Mouse (Mus musculus) v-Abl transformed pro-B cells (cell line): ENCODE measurements around the gene Gm4353.

Experiments
- in situ Hi-C, 2 experiments: fragments of 400-800 bp; cut with MboI; formaldehyde crosslinking; loops; one replicate each; pipeline ENCODE4 v1.15.1; 2025; ENCODE audit not compliant: unreplicated experiment in 2 of 2

Gene Gm4353

GRCm38 (mm10) chr7:116092710-116093465 lies 8.5 kb upstream of the Gm4353 start:
- in situ Hi-C loops = loop anchor here in 1 of 2 experiments (10.0 kb wide), 1 partner anchor 558 kb away; no protein-coding TSS in a partner anchor

- in situ Hi-C loops = no loop called here
These were observed 23.7 kb downstream of the Gm4353 start for GRCm38 (mm10) chr7:116060739-116061138.

GRCm38 (mm10) chr7:116040470-116041019 lies 43.9 kb downstream of the Gm4353 start:
- in situ Hi-C loops = loop anchor here in 1 of 2 experiments (10.0 to 25.0 kb wide), 2 partner anchors 1128 to 1306 kb away; no protein-coding TSS in a partner anchor

GRCm38 (mm10) chr7:116039538-116040466 lies 44.6 kb downstream of the Gm4353 start:
- in situ Hi-C loops = loop anchor here (5.0 to 25.0 kb wide), 4 partner anchors 545 to 1305 kb away; no protein-coding TSS in a partner anchor

GRCm38 (mm10) chr7:116039196-116039537 lies 45.3 kb downstream of the Gm4353 start, which contains the start of gene 1110004F10Rik:
1110004F10Rik (plus strand) TSS chr7:116039397.
- in situ Hi-C loops = loop anchor here (5.0 to 25.0 kb wide), 3 partner anchors 544 to 1127 kb away; no protein-coding TSS in a partner anchor

GRCm38 (mm10) chr7:116038511-116038910 lies 45.9 kb downstream of the Gm4353 start, which contains the start of gene Sox6:
Sox6 (minus strand) TSS chr7:116038796.
- in situ Hi-C loops = loop anchor here (5.0 to 25.0 kb wide), 3 partner anchors 544 to 1126 kb away; no protein-coding TSS in a partner anchor

GRCm38 (mm10) chr7:116038024-116038423 lies 46.4 kb downstream of the Gm4353 start:
- in situ Hi-C loops = loop anchor here (5.0 to 25.0 kb wide), 3 partner anchors 543 to 1126 kb away; no protein-coding TSS in a partner anchor

- in situ Hi-C loops = loop anchor here (5.0 to 25.0 kb wide), 3 partner anchors 542 to 1125 kb away; no protein-coding TSS in a partner anchor
These were observed 47.6 kb downstream of the Gm4353 start for GRCm38 (mm10) chr7:116036591-116037555.

- in situ Hi-C loops = loop anchor here (5.0 to 25.0 kb wide), 3 partner anchors 541 to 1123 kb away; no protein-coding TSS in a partner anchor
These were observed 48.9 kb downstream of the Gm4353 start for GRCm38 (mm10) chr7:116035504-116035903.

- in situ Hi-C loops = loop anchor here in 1 of 2 experiments (10.0 to 25.0 kb wide), 2 partner anchors 540 to 1122 kb away; no protein-coding TSS in a partner anchor
These were observed 50.1 kb downstream of the Gm4353 start for GRCm38 (mm10) chr7:116034282-116034758.

- in situ Hi-C loops = loop anchor here in 1 of 2 experiments (10.0 to 25.0 kb wide), 2 partner anchors 539 to 1121 kb away; no protein-coding TSS in a partner anchor
These were observed 50.8 kb downstream of the Gm4353 start for GRCm38 (mm10) chr7:116033371-116034241.
